Mouse (Mus musculus): ENCODE measurements around the gene Naaladl1.
"Not testable (repeated sequence)": the region's sequence is repeated elsewhere in the genome, so short reads cannot be mapped to it uniquely, and the experiment has no call there.

Gene Naaladl1

DNA sequence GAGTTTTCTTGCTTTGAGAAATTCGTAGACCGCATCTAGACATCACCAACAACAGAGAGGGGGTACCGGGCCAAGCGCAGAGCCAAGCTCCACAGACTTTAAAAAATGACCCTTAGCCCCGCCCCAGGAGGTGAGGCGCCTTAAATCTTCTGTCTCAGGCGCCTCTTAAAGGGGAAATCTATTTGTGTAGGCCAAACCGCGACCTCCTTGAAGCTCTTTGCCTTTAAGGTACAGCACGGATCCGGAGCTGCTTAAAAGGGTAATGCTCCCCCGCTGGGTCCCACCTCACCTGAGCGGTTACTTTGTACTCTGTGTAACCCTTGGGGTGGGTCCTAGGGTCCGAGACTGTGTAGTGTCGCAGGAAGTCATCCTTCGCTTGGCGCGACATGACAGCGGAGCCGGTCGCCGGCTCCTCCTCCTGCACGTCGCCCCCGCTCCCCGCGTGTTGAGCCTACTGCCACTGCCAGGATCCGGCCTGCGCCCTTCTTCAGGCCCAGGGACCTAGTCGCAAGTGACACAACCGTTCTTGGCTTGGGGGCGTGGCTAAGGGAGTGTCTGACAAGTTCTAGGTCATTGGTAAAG, 22.3 kb downstream of the Naaladl1 start, which contains the start of gene Snx15:
Gene Snx15 (minus strand): TSS at position 545 of the 582 bp plus-strand sequence.
- peak; percentile 94 for DNase-seq (ENCODE audit: low read depth, low spot score)

DNA sequence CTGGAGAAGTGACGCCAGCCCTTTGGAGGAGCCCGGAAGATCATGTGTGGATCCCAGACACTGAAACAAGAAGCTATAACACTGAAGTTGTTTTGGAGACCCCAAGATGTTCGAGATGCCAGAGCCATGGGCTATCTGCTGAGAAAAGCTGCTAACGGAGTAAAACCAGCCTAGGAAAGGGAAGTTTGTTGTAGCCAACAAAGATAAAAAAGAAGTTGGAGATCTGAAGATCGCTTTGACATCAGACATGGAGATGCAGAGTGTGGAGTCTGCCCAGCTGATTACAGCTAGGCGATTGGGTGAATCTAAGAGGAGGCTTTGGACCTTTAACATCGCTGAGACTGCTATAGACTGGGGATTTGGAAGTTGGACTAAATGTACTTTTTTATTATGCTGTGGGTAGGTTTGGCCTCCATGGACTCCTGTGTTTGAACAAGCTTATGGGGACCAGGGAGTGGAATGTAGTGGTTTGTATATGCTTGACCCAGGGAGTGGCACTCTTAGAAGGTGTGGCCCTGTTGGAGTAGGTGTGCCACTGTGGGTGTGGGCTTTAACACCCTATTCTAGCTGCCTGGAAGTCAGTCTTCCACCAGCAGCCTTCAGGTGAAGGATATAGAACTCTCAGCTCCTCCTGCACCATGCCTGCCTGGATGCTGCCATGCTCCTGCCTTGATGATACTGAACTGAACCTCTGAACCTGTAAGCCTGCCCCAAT, 25.0 kb downstream of the Naaladl1 start:
- DNase-seq (ENCODE audit: low read depth, low spot score), result not testable (repeated sequence)

DNA sequence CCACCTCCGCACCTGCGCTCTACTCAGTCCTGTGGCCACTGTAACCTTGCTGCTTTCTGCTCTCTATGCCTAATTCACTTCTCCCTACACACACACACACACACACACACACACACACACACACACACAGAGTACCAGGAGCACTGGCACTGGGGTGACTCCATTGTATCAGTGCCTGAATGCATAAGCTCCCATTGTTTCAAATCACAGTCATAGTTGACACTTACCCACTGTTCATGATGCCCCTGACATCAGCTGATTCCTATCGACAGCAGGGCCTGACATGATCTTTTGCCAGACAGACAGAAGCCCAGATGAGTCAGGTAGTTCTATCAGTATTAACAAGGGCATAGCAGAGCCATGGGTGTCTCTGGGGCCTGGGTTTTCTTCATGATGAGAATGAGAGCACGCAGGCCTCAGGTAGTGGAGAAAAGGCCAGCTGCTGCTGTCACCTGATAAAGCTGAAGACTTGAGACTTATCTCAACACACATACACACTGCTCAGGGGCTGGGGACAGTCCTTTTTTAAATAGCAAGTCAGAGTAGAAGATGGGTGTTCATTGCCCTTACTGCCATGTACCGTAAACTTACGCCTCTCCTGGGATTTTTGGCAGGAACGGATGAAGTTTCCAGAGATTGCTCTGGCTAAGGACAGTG, 26.7 kb downstream of the Naaladl1 start:
- DNase-seq (ENCODE audit: low read depth, low spot score), result no peak

DNA sequence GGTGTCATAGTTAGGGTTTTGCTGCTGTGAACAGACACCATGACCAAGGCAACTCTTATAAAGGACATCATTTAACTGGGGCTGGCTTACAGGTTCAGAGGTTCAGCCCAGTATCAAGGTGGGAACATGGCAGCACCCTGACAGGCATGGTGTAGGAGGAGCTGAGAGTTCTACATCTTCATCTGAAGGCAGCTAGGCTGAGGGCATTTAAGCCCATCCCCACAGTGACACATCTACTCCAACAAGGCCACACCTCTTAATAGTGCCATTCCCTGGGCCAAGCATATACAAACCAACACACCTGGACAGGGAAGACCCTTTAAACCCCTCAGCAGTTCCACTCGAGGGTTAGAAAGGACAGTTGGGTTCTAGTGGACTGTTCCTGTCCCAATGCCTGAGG, 27.6 kb downstream of the Naaladl1 start:
- not testable (repeated sequence) for DNase-seq (ENCODE audit: low read depth, low spot score)

DNA sequence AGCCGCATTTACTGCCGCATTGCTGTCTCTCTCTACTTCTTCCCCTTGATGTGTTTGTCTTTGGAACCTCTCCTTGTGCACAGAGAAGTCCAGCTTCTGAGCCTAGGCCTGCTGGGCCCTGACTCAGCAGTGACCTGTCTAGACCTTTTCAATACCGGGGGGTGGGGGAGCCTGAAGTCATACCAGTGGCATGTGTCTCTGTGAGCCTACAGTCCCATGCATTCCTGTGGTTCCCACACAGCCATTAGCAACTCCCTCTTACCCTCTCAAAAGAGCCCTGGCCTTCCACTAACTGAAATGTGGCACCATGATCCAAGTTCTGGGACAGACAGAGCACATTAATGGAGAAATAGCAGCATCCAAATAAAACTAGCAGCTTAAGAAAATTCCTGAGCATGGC, 30.8 kb downstream of the Naaladl1 start:
- DNase-seq (ENCODE audit: low read depth, low spot score), result no peak

DNA sequence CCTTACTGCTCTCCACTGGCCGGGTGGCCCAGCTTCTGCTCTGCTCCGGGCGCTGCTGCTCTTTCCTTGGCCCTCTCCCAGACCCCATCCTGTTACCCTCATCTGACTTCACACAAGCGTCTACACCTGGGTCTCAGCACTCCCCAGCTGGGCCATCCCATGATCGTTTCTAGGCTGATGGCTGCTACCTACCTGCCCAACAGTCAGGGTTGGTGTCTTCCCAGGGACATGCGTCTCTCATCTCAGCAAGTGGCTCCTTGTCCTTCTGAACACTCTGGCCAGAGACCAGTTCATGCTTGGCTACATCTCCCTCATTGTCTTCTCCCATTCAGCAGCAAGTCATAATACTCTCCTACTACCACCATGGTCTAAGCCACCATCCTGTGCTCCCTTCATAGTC, 34.1 kb downstream of the Naaladl1 start:
- DNase-seq (ENCODE audit: low read depth, low spot score), result no peak

DNA sequence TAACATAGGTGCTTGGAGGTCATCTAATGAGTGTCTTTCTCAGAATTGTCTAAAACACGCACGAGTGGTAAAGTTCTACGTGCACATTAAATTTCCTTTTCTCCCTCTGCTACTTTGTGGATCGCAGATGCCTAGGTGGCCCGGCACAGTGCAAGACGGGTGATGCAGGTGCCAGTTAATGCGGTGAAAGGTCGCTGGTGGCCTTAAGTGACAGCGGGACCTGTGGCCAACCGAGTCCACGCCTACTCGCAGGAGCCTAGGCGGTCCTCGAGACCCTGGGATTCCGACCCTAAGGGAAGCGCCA, 34.7 kb downstream of the Naaladl1 start:
- DNase-seq (ENCODE audit: low read depth, low spot score), result no peak

DNA sequence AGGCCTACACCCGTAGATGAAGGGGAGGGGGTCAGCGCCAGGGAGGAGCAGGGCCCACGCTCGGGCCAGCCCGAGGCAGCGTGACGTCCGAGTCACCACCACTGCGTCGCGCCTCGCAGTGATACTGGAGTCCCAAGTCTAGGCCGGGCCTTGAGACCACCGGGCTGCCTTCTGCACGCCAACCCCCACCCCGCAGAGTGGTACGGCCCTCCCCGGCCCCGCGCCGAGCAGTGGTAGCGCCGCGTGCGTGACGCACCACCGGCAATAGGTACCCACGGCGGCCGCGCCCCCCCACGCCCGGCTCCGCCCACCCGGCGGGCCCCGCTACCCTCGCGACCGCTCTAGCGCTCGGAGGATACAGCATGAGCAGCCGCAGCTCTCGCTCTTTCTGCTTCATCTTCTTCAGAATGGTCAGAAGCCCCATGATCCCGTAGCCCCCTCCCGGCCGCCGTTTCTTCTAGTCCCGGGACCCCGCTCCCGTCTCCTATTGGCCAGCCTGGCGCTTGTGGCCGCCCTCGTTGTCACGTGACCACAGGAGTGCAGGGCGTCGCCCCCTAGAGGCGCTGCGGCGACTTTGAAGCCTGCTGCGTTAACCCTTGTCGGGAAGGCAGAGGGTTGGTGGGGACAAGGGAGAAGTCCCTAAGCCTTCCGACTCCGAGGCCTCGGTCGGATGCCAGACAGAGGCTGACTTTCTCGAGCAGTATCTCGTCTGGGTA, 35.3 kb downstream of the Naaladl1 start, which contains the start of gene Batf2:
Gene Batf2 (plus strand): TSS at position 306 of the 716 bp plus-strand sequence.
- peak; percentile 97 for DNase-seq (ENCODE audit: low read depth, low spot score)

DNA sequence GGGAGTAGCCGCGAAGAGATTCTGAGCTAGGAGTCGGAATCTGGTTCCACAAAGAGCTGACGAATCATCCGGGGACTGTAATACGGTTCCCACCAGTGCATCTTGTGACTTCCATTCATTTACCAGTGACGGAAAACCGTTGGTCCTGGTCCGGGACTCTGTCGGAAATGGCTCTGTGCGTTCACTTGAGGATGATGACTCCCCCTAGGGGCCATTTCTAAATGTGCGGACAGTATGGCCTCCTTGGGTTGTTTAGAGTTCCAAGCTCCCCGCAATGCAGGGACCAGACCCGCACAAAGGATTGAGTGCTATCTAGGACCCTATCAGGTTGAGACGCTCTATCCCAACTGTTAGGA, 35.8 kb downstream of the Naaladl1 start, which contains the start of gene Arl2:
Gene Arl2 (minus strand): TSS at position 155 of the 356 bp plus-strand sequence.
- peak; percentile 93 for DNase-seq (ENCODE audit: low read depth, low spot score)

DNA sequence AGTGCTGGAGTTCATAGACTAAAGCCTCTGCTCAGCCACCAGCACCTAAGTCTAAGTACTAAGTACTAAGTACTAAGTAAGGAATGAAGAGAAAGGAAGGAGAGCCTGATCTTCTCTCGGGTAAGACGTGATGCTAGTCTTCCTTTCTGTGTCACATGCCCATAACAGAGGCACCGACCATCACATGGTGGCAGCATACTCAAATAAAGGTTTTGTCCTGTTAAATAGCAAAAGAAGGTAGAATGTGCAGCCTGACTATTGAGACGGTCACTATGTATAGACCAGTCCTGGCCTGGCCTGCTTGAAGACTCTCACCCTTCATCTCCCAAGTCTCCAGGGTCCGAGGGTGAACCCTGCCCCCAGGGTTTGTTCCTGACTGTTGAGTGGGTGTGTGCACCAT, 39.3 kb downstream of the Naaladl1 start:
- DNase-seq (ENCODE audit: low read depth, low spot score), result no peak

DNA sequence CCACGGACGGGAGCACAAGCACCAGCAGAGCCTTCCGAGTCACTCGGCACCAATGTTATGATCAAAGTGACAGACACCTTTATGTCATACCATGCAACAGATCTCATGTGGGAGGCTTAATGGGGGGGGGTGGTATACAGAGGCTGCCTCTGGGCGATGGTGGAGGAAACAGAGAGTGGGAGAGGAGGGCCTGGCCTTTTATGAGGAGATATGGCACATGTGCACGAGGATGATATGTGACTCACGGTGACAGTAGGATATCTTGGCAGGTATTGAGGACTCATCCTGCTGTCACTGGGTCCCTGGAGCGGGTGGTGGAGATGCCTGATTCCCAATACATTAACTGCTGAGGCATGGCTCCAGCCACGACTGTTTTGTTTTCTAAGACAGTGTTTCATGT, 49.6 kb downstream of the Naaladl1 start:
- no peak for DNase-seq (ENCODE audit: low read depth, low spot score)

DNA sequence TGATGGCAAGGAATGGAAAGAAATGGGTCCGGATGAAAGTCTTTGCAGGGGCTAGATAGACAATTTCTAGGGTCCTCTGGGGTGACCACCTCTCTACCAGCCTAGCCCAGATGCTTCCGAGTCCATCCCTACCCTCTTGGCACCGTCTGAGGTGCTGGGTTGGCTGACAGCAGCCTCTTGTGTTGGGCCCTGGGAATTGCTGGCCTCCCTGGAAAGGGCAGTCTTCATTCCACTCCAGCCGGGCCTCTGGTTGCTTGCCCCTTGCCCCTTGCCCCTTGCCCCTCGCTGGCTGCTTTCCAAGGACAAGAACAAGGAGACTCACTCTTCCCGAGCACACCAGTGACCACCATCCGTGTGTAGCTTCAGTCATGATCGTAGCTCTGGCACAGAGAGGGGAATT, 50.8 kb downstream of the Naaladl1 start:
- DNase-seq (ENCODE audit: low read depth, low spot score), result no peak

DNA sequence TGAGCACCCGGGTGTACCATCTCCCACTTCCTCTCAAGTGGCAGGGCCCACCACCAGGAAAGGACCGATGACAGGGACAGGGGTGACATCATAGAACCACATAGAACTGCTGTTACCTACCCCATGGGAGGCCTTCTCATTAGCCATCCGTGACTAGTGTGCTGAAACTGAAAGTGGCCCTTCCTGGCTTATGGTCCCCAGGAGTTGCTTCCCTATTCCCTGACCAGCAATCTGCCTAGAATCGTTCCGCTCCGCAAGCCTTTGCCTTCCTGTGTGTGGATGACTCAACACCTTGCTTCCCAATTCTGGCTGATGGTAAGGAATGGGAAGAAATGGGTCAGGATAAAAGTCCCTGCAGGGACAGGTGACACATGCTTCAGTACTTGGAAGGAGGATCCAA, 51.6 kb downstream of the Naaladl1 start:
- DNase-seq (ENCODE audit: low read depth, low spot score), result no peak

DNA sequence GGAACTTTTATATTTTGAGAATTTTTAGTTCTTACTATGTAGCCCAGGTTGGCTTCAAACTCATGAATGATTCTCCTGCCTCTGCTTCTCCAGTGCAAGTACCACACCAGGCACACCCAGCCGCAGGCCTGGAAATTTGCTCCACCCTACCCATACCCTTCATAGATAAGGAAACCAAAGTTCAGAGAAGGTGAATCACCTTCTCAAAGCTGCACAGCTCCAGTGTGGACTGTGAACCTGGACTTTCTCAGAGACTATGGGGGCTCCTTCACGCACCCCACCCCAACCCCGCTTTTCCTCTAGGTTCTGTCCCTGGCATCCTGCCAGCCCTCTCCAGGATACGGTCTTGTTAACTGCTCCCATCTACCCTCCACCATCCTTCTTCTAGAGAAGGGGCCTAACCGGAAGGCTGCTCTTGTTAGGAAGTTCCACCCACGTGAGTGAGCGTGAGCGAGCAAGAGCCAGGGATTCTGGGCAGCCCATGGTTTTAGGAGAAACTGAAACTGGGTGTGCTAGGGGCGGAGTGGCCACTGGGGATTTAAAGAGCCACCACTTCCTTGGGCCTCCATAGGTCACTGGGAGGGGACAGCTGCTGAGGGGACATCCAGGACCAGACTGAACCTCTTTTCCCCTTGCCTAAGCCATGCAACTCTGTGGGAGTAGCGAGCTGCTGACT, 58.4 kb downstream of the Naaladl1 start:
- no peak for DNase-seq (ENCODE audit: low read depth, low spot score)

Data from mesoderm, embryonic 11.5 days (tissue).